Mouse (Mus musculus): Measurements from ENCODE around the gene Zfp446. TPM values are rescaled to one million over a fixed set of nuclear protein-coding genes. Genes with fewer than 3 reads are reported as not detected.
A peak's percentile ranks its signal among the peaks of the same experiment; 100 is the strongest.

Gene Zfp446
- polyA plus RNA-seq, 1 experiment from 2014 or later: 11.7 TPM

DNA sequence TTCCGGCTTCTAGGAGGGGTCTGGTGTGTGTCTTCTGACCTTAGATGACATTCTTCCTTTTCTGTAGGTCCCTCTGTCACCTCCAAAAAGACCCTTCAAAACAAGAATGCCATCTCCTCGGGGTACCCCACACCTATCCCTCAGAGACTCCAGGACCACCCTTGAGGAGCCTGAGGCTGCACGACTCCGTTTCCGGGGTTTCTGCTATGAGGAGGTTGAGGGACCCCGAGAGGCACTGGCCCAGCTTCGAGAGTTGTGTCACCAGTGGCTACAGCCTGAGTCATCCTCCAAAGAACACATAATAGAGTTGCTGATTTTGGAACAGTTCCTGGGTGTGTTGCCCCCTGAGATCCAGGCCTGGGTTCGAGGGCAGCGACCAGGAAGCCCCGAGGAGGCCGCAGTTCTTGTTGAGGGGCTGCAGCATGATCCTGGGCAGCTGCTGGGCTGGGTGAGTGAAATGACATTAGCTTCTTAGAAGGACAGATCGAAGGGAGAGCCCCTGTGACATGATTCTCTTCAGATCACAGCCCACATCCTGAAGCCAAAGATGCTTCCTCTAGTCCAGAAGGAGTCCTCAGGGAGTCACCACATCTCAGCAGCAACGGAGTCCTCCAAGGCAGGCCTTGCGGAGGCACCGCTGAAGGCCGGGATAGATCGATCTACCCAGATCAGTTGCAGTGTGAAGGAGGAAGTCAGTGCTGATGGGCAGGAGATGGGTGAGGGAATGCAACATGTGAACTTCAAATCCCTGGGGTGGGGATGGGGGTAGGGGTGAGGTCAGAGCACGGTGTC, 1.5 kb downstream of the Zfp446 start:
- no peaks in the 10 kb centered on the region for H3K36me3 ChIP-seq (ENCODE audit: control insufficient read depth, insufficient read depth, low read length)
- no peaks in the 10 kb centered on the region; the same call in 1 of the 2 replicates for H3K4me1 ChIP-seq (replicated peaks; ENCODE audit: control insufficient read depth, insufficient read depth, low read length)
- no peaks in the 10 kb centered on the region for H3K27me3 ChIP-seq (ENCODE audit: control insufficient read depth, insufficient read depth, low read length)
- DNase-seq (ENCODE audit: low spot score) (no peak), ATAC-seq (ENCODE audit: low FRiP score) (no peak)
- H3K4me3 ChIP-seq (ENCODE audit: low read depth, low read length): no peak overlapping the region; the same call in 1 of the 2 replicates
- WGBS: 91% methylated on average over 18 of the region's 18 CpGs
- H3K9ac ChIP-seq (ENCODE audit: low read depth, low read length): peak overlapping the region; percentile 69; the same call in 1 of the 2 replicates
- no peaks in the 10 kb centered on the region for H3K9me3 ChIP-seq (ENCODE audit: control insufficient read depth, low read length)
- no peak overlapping the region for H3K4me2 ChIP-seq (replicated peaks; ENCODE audit: low read depth, low read length)
- no peak overlapping the region for H3K27ac ChIP-seq (ENCODE audit: low read depth, low read length)

GRCm38 (mm10) chr7:12979776-12980175, 2.1 kb downstream of the Zfp446 start:
- H3K9me3 ChIP-seq (ENCODE audit: control insufficient read depth, low read length): no peaks in the 10 kb centered on the region
- H3K4me2 ChIP-seq (replicated peaks; ENCODE audit: low read depth, low read length): no peak overlapping the region
- no peak for ATAC-seq (ENCODE audit: low FRiP score)
- WGBS: 88% methylated on average over 6 of the region's 6 CpGs
- H3K27me3 ChIP-seq (ENCODE audit: control insufficient read depth, insufficient read depth, low read length): no peaks in the 10 kb centered on the region
- no peak overlapping the region for H3K27ac ChIP-seq (ENCODE audit: low read depth, low read length)
- no peak overlapping the region for H3K4me3 ChIP-seq (ENCODE audit: low read depth, low read length)
- no peak overlapping the region for H3K9ac ChIP-seq (ENCODE audit: low read depth, low read length)
- no peak for DNase-seq (ENCODE audit: low spot score)
- no peaks in the 10 kb centered on the region; the same call in 1 of the 2 replicates for H3K4me1 ChIP-seq (replicated peaks; ENCODE audit: control insufficient read depth, insufficient read depth, low read length)
- no peaks in the 10 kb centered on the region for H3K36me3 ChIP-seq (ENCODE audit: control insufficient read depth, insufficient read depth, low read length)

- Histone ChIP-seq H3K27ac (ENCODE audit: low read depth, low read length) (no peak overlapping the region), H3K4me1 (replicated peaks; ENCODE audit: control insufficient read depth, insufficient read depth, low read length) (no peaks in the 10 kb centered on the region; the same call in 1 of the 2 replicates), H3K4me3 (ENCODE audit: low read depth, low read length) (no peak overlapping the region), H3K4me2 (replicated peaks; ENCODE audit: low read depth, low read length) (no peak overlapping the region), H3K9ac (ENCODE audit: low read depth, low read length) (no peak overlapping the region), H3K9me3 (ENCODE audit: control insufficient read depth, low read length) (no peaks in the 10 kb centered on the region), H3K36me3 (ENCODE audit: control insufficient read depth, insufficient read depth, low read length) (no peaks in the 10 kb centered on the region), H3K27me3 (ENCODE audit: control insufficient read depth, insufficient read depth, low read length) (no peaks in the 10 kb centered on the region)
- ATAC-seq (ENCODE audit: low FRiP score): no peak
- 87% methylated on average over 7 of the region's 7 CpGs for WGBS
- no peak for DNase-seq (ENCODE audit: low spot score)
These were observed 2.6 kb downstream of the Zfp446 start for GRCm38 (mm10) chr7:12980291-12980690.

- WGBS: 88% methylated on average over 1 of the region's 1 CpGs
- Histone ChIP-seq H3K9me3 (ENCODE audit: control insufficient read depth, low read length) (no peaks in the 10 kb centered on the region), H3K4me3 (ENCODE audit: low read depth, low read length) (no peak overlapping the region), H3K4me2 (replicated peaks; ENCODE audit: low read depth, low read length) (no peak overlapping the region), H3K27ac (ENCODE audit: low read depth, low read length) (no peak overlapping the region), H3K36me3 (ENCODE audit: control insufficient read depth, insufficient read depth, low read length) (no peaks in the 10 kb centered on the region), H3K4me1 (replicated peaks; ENCODE audit: control insufficient read depth, insufficient read depth, low read length) (no peaks in the 10 kb centered on the region), H3K9ac (ENCODE audit: low read depth, low read length) (no peak overlapping the region), H3K27me3 (ENCODE audit: control insufficient read depth, insufficient read depth, low read length) (no peaks in the 10 kb centered on the region)
- no peak for ATAC-seq (ENCODE audit: low FRiP score)
- no peak for DNase-seq (ENCODE audit: low spot score)
These were observed 8.1 kb downstream of the Zfp446 start for GRCm38 (mm10) chr7:12985724-12986123.

- no peak overlapping the region for H3K9ac ChIP-seq (ENCODE audit: low read depth, low read length)
- ATAC-seq (ENCODE audit: low FRiP score) (no peak), DNase-seq (ENCODE audit: low spot score) (no peak)
- H3K9me3 ChIP-seq (ENCODE audit: control insufficient read depth, low read length): no peaks in the 10 kb centered on the region
- WGBS: 86% methylated on average over 8 of the region's 8 CpGs
- H3K27ac ChIP-seq (ENCODE audit: low read depth, low read length): no peak overlapping the region
- H3K4me3 ChIP-seq (ENCODE audit: low read depth, low read length): no peak overlapping the region
- no peaks in the 10 kb centered on the region for H3K27me3 ChIP-seq (ENCODE audit: control insufficient read depth, insufficient read depth, low read length)
- no peaks in the 10 kb centered on the region for H3K4me1 ChIP-seq (replicated peaks; ENCODE audit: control insufficient read depth, insufficient read depth, low read length)
- H3K4me2 ChIP-seq (replicated peaks; ENCODE audit: low read depth, low read length): no peak overlapping the region
- no peaks in the 10 kb centered on the region for H3K36me3 ChIP-seq (ENCODE audit: control insufficient read depth, insufficient read depth, low read length)
These were observed 9.3 kb downstream of the Zfp446 start for GRCm38 (mm10) chr7:12986906-12987305.

DNA sequence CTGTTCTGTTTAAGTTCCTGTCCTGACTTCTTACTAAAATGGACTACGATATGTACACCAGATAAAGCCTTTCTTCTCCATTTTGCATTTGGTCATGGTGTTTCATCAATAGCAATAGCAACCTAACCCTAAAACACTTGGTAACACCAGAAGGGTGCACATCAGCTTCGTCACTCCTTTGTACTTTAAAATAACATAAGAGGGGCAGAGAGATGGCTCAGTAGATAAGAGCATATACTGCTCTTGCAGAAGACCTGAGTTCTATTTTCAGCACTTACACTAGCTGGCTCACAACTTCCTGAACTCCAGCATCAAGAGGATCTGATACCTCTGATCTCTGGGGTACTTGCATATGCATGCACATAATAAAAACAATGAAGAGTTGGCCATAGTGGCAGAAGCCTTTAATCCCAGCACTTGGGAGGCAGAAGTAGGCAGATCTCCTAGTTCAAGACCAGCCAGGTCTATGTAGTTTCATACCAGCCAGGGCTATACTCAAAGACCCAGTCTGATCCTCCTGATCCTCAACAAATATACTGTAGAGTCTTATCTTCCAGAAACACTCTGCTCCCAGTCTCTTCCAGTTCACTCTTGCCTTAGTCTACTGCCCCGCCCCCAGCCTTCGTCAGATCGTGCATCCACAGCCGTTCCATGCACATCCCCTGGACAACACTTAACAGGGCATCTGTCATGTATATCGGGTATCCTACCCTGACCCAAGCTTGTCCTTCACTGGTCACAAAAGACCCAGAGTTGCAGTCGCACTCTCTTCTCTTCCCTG, 10.0 kb downstream of the Zfp446 start:
- Histone ChIP-seq H3K9me3 (ENCODE audit: control insufficient read depth, low read length) (no peaks in the 10 kb centered on the region), H3K27ac (ENCODE audit: low read depth, low read length) (no peak overlapping the region), H3K4me2 (replicated peaks; ENCODE audit: low read depth, low read length) (no peak overlapping the region), H3K4me3 (ENCODE audit: low read depth, low read length) (no peak overlapping the region), H3K27me3 (ENCODE audit: control insufficient read depth, insufficient read depth, low read length) (no peaks in the 10 kb centered on the region), H3K36me3 (ENCODE audit: control insufficient read depth, insufficient read depth, low read length) (no peaks in the 10 kb centered on the region), H3K4me1 (replicated peaks; ENCODE audit: control insufficient read depth, insufficient read depth, low read length) (no peaks in the 10 kb centered on the region), H3K9ac (ENCODE audit: low read depth, low read length) (no peak overlapping the region)
- WGBS: 85% methylated on average over 8 of the region's 8 CpGs
- DNase-seq (ENCODE audit: low spot score) (no peak), ATAC-seq (ENCODE audit: low FRiP score) (no peak)

DNA sequence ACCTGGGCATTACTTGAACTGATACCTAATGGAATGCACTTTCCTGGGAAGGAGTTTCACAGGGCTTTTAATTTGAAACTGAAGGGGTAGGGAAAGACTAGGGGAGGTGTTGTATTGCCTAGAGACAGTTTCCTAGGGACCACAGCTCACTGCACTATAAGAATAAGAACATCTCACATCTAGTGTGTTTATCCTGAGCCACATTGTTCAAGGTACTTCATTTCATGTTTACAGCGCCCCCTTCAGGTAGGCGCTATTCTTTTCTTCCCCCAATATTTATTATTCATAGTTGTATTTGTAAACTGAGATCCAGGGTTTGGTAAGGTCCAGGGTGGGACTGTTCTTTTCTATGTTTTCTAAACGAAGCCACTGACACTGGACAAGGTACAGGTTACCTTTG, 14.6 kb downstream of the Zfp446 start:
- Histone ChIP-seq H3K9ac (ENCODE audit: low read depth, low read length) (no peak overlapping the region), H3K9me3 (ENCODE audit: control insufficient read depth, low read length) (no peaks in the 10 kb centered on the region), H3K27ac (ENCODE audit: low read depth, low read length) (no peak overlapping the region), H3K27me3 (ENCODE audit: control insufficient read depth, insufficient read depth, low read length) (no peaks in the 10 kb centered on the region), H3K4me3 (ENCODE audit: low read depth, low read length) (no peak overlapping the region), H3K4me2 (replicated peaks; ENCODE audit: low read depth, low read length) (no peak overlapping the region), H3K36me3 (ENCODE audit: control insufficient read depth, insufficient read depth, low read length) (no peaks in the 10 kb centered on the region), H3K4me1 (replicated peaks; ENCODE audit: control insufficient read depth, insufficient read depth, low read length) (no peaks in the 10 kb centered on the region)
- DNase-seq (ENCODE audit: low spot score): peak; percentile 23
- WGBS: 7% methylated on average over 3 of the region's 3 CpGs
- ATAC-seq (ENCODE audit: low FRiP score): no peak

- H3K4me2 ChIP-seq (replicated peaks; ENCODE audit: low read depth, low read length): no peak overlapping the region
- no peaks in the 10 kb centered on the region for H3K27me3 ChIP-seq (ENCODE audit: control insufficient read depth, insufficient read depth, low read length)
- H3K9me3 ChIP-seq (ENCODE audit: control insufficient read depth, low read length): no peaks in the 10 kb centered on the region
- no peaks in the 10 kb centered on the region for H3K36me3 ChIP-seq (ENCODE audit: control insufficient read depth, insufficient read depth, low read length)
- no peak overlapping the region for H3K27ac ChIP-seq (ENCODE audit: low read depth, low read length)
- DNase-seq (ENCODE audit: low spot score) (no peak), ATAC-seq (ENCODE audit: low FRiP score) (no peak)
- no peak overlapping the region for H3K9ac ChIP-seq (ENCODE audit: low read depth, low read length)
- no peaks in the 10 kb centered on the region for H3K4me1 ChIP-seq (replicated peaks; ENCODE audit: control insufficient read depth, insufficient read depth, low read length)
- no peak overlapping the region for H3K4me3 ChIP-seq (ENCODE audit: low read depth, low read length)
- 92% methylated on average over 10 of the region's 10 CpGs for WGBS
These were observed 15.5 kb downstream of the Zfp446 start for GRCm38 (mm10) chr7:12993148-12993547.

- no peak overlapping the region for H3K27ac ChIP-seq (ENCODE audit: low read depth, low read length)
- no peak for ATAC-seq (ENCODE audit: low FRiP score)
- no peak overlapping the region for H3K4me2 ChIP-seq (replicated peaks; ENCODE audit: low read depth, low read length)
- no peaks in the 10 kb centered on the region for H3K27me3 ChIP-seq (ENCODE audit: control insufficient read depth, insufficient read depth, low read length)
- H3K4me1 ChIP-seq (replicated peaks; ENCODE audit: control insufficient read depth, insufficient read depth, low read length): no peaks in the 10 kb centered on the region
- H3K4me3 ChIP-seq (ENCODE audit: low read depth, low read length): no peak overlapping the region
- no peaks in the 10 kb centered on the region for H3K36me3 ChIP-seq (ENCODE audit: control insufficient read depth, insufficient read depth, low read length)
- no peak for DNase-seq (ENCODE audit: low spot score)
- H3K9me3 ChIP-seq (ENCODE audit: control insufficient read depth, low read length): no peaks in the 10 kb centered on the region
- no peak overlapping the region for H3K9ac ChIP-seq (ENCODE audit: low read depth, low read length)
These were observed 18.2 kb downstream of the Zfp446 start for GRCm38 (mm10) chr7:12995862-12996261.
